Mouse (Mus musculus) testis, adult 2 months (tissue): ENCODE data around the gene Umps. TPM values are rescaled to one million over a fixed set of nuclear protein-coding genes. Genes with fewer than 3 reads are reported as not detected.

Experiments used
- H3K27ac ChIP-seq: fragments of 200-500 bp; 2 replicates; pipeline ENCODE4 v1.5.1; 2012; ENCODE audit warnings: low read depth, low read length; ENCODE audit not compliant: control insufficient read depth, insufficient read depth
- H3K27me3 ChIP-seq: fragments of 200-500 bp; 2 replicates; pipeline ENCODE4 v1.6.1; 2012; ENCODE audit warnings: mild to moderate bottlenecking, low read length, moderate library complexity; ENCODE audit not compliant: control insufficient read depth, insufficient read depth
- H3K36me3 ChIP-seq: fragments of 200-500 bp; 2 replicates; pipeline ENCODE4 v1.6.1; 2012; ENCODE audit warnings: mild to moderate bottlenecking, low read length; ENCODE audit not compliant: control insufficient read depth, insufficient read depth
- H3K4me1 ChIP-seq: fragments of 200-500 bp; 2 replicates; pipeline ENCODE4 v1.6.1; 2012; ENCODE audit warnings: low read length; ENCODE audit not compliant: control insufficient read depth, insufficient read depth
- H3K4me3 ChIP-seq: fragments of 200-500 bp; 2 replicates; pipeline ENCODE4 v1.5.1; 2012; ENCODE audit warnings: low read depth, mild to moderate bottlenecking, low read length, moderate library complexity, mixed read lengths; ENCODE audit not compliant: control insufficient read depth
- CTCF ChIP-seq: fragments of 200-500 bp; IDR thresholded peaks from 2 replicates; pipeline ENCODE4 v1.5.1; 2012; ENCODE audit warnings: low read depth, mild to moderate bottlenecking, inconsistent platforms, low read length, moderate library complexity; ENCODE audit not compliant: control insufficient read depth, insufficient read depth, insufficient replicate concordance
- POLR2A ChIP-seq: fragments of 200-500 bp; IDR thresholded peaks from 2 replicates; pipeline ENCODE4 v1.6.1; 2012; ENCODE audit warnings: low read depth, mild to moderate bottlenecking, inconsistent platforms, low read length, moderate library complexity; ENCODE audit not compliant: control insufficient read depth
- polyA plus RNA-seq: library from polyadenylated mRNA; depleted of rRNA; stranded (reverse); fragments of >200 nt; gene quantifications from 2 replicates; pipeline ENCODE4 v1.2.3, GENCODE M21; 2012

Umps gene
- polyA plus RNA-seq, 1 experiment: 12.6 TPM

DNA sequence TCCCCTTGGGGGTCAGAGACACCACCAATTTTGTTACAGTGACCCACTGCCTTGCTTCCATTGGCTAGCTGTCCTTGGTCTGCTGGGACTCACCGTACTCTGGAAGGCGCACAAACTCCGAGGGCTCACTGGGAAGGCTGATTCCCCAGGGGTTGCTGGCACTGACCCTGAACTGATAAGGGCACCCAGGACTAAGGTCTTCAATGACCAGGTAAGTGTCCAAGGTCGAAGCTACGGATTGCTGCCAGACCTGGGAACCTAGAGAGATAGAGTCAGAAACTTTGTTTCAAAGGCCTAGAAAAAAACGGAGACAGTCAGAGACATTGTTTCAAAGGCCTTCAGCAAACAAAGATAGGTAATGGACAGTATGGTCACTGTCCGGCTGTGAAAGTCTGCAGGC, 20.2 kb upstream of the Umps start:
- Histone ChIP-seq H3K36me3 (no peaks in the 10 kb centered on the region), H3K4me3 (no peak overlapping the region), H3K27ac (no peak overlapping the region), H3K4me1 (no peaks in the 10 kb centered on the region), H3K27me3 (no peaks in the 10 kb centered on the region)
- no peak for TF ChIP-seq POLR2A
- no peak for TF ChIP-seq CTCF

- TF ChIP-seq CTCF (no peak), POLR2A (no peak)
- Histone ChIP-seq H3K27ac (no peak overlapping the region), H3K27me3 (no peaks in the 10 kb centered on the region)
Observed at GRCm38 (mm10) chr16:33985372-33985771, 18.5 kb upstream of the Umps start.

GRCm38 (mm10) chr16:33983712-33984111, 16.9 kb upstream of the Umps start:
- Histone ChIP-seq H3K36me3 (no peaks in the 10 kb centered on the region), H3K4me1 (no peaks in the 10 kb centered on the region), H3K4me3 (no peak overlapping the region), H3K27ac (no peak overlapping the region), H3K27me3 (no peaks in the 10 kb centered on the region)
- TF ChIP-seq POLR2A (no peak), CTCF (no peak)

More at GRCm38 (mm10) chr16:33985372-33985771, 18.5 kb upstream of the Umps start:
- H3K4me3 ChIP-seq: no peak overlapping the region
- no peaks in the 10 kb centered on the region for H3K4me1 ChIP-seq
- no peaks in the 10 kb centered on the region for H3K36me3 ChIP-seq

DNA sequence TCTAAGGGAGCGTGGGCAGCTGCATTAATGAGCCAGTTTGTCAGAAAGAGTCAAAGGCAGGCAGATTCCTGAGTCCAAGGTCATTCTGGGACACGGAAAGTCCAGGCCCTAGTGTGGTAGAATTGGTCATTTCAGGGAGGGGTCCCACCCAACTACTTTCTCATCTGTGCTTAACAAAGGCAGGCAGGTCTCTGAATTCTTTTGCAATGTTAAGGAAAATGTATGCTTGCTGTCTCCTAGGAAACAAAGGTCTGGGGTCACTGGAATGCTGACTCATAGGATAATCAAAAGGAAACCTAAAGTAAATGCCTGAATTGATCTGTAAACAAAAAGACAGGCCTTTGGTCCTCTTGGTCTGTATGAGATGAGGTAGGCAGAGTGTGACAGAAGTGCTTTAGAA, 13.0 kb upstream of the Umps start:
- no peaks in the 10 kb centered on the region for H3K36me3 ChIP-seq
- H3K27me3 ChIP-seq: no peaks in the 10 kb centered on the region
- no peak overlapping the region for H3K27ac ChIP-seq
- TF ChIP-seq CTCF: no peak
- TF ChIP-seq POLR2A: no peak
- no peak overlapping the region for H3K4me3 ChIP-seq
- H3K4me1 ChIP-seq: no peaks in the 10 kb centered on the region

DNA sequence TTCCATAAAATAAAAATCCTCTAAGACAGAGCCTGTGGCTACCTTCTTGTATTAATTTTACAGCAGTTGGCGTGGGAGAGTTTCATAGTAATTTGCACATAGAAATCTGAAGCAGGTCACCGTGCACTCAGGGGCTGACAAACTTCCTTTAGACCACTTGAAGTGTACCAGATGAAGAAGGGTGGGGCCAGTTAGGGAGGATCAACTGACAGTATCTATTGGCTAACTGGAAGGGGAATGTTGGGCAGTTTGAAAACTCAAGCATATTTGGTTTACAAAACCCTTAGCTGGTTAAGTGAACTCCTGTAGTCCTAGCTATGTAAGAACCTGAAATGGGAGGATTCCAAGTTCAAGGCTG, 424 bp upstream of the Umps start:
- H3K4me3 ChIP-seq: peak overlapping the region; percentile 92; the same call in 1 of the 2 replicates

GRCm38 (mm10) chr16:33965878-33966537, 830 bp downstream of the Umps start:
- Histone ChIP-seq H3K27me3 (no peaks in the 10 kb centered on the region), H3K27ac (peak overlapping the region; percentile 76), H3K4me1 (peaks cover 4% of the 10 kb centered on the region), H3K36me3 (no peaks in the 10 kb centered on the region; the same call in 1 of the 2 replicates), H3K4me3 (peak overlapping the region; percentile 92)
- TF ChIP-seq POLR2A (no peak), CTCF (no peak)

More for the DNA sequence above, 424 bp upstream of the Umps start:
- H3K27me3 ChIP-seq: no peaks in the 10 kb centered on the region
- peak overlapping the region; percentile 61 for H3K27ac ChIP-seq
- no peaks in the 10 kb centered on the region for H3K36me3 ChIP-seq
- H3K4me1 ChIP-seq: peaks cover 4% of the 10 kb centered on the region
- no peak for TF ChIP-seq POLR2A
- TF ChIP-seq CTCF: no peak

DNA sequence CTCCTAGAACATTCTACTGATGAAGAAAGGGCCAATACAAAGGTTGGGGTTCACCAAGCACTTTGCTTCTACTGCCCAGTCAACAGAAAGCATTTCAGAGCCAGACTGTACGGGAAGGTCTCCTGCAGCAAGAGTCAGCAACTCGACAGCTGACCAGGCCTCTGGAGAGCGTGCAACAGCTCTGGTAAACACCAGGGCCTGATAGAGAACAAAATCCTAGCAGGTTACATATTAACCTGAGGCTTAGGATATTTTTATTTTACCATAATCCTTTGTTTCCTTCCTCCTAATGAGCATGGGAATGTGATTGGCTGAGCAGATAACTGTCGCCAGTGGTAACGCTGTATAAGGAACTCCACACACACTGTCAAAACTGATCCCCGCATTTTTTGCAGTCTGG, 3.3 kb downstream of the Umps start:
- Histone ChIP-seq H3K27me3 (no peaks in the 10 kb centered on the region), H3K27ac (no peak overlapping the region), H3K4me3 (no peak overlapping the region), H3K36me3 (no peaks in the 10 kb centered on the region; the same call in 1 of the 2 replicates), H3K4me1 (peaks cover 4% of the 10 kb centered on the region)
- TF ChIP-seq POLR2A (no peak), CTCF (no peak)

GRCm38 (mm10) chr16:33954793-33955192, 12.0 kb downstream of the Umps start:
- H3K4me3 ChIP-seq: no peak overlapping the region
- no peak overlapping the region for H3K27ac ChIP-seq
- peaks cover 2% of the 10 kb centered on the region for H3K36me3 ChIP-seq
- TF ChIP-seq CTCF (no peak), POLR2A (no peak)
- no peaks in the 10 kb centered on the region for H3K27me3 ChIP-seq
- no peaks in the 10 kb centered on the region for H3K4me1 ChIP-seq
